29 mouse cellular contexts compared by ENCODE assay signal in genomic region chr6:148336290-148336955, GRCm38 (mm10).
DNase-seq lines count a peak whose midpoint lies in the region; ATAC-seq lines count a peak whose summit lies in the region.
"Had no signal": no experiment of that assay in that cellular context is flagged by ENCODE, and none has a peak within 500 bp of the region (broad histone marks: within the 10 kb centered on the region; RNA-seq: fewer than 3 reads in every experiment).

No protein-coding gene starts in this region.

- DNase-seq in heart, adult 11 months: peak; percentile 90
- DNase-seq in heart, embryonic 10.5 days (ENCODE audit: low spot score): no peak
- DNase-seq in A20 (ENCODE audit: low read depth, low spot score): peak; percentile 16
- DNase-seq in brain, adult 2 months (ENCODE audit: low read depth, low spot score): peak; percentile 44
- no peak for DNase-seq in left cerebral cortex, adult 9 months (ENCODE audit: low spot score in 2 of 2)
- DNase-seq: adrenal gland, adult 8-10 months; cerebellum, adult 18-20 months; gastrocnemius, adult 2 months; gastrocnemius, postnatal 36 days; heart, postnatal 4 days; kidney, adult 8-10 months; liver; lung, adult 2 months; lung, postnatal 4 days; midbrain, embryonic 14.5 days; right cerebral cortex, postnatal 4 days; thymus, postnatal 4 days had no signal

- no peaks in the 10 kb centered on the region for H3K27me3 ChIP-seq in heart, embryonic 10.5 days (ENCODE audit: insufficient read depth, poor library complexity, severe bottlenecking)
- H3K27me3 ChIP-seq: embryonic facial prominence, embryonic 15.5 days; forebrain, embryonic 15.5 days; hindbrain, embryonic 13.5 days; Patski had no signal

- no peaks in the 10 kb centered on the region for H3K9me3 ChIP-seq in heart, embryonic 10.5 days
- H3K9me3 ChIP-seq: embryonic facial prominence, embryonic 10.5 days; embryonic facial prominence, embryonic 15.5 days; forebrain, embryonic 15.5 days; G1E; hindbrain, embryonic 13.5 days had no signal

- peak; percentile 80 for ATAC-seq in granulocyte monocyte progenitor cell, adult 5-6 weeks (replicated peaks; ENCODE audit: poor library complexity, severe bottlenecking)
- no peak for ATAC-seq in CD4-positive, CD25-positive, alpha-beta regulatory T cell, adult 4 months
- no peak for ATAC-seq in activated CD4-positive, CD25-positive, alpha-beta regulatory T cell, adult 4 months
- ATAC-seq: forebrain, embryonic 15.5 days; intestine, embryonic 16.5 days; Patski had no signal

- no peaks in the 10 kb centered on the region for H3K4me1 ChIP-seq in heart, embryonic 10.5 days
- H3K4me1 ChIP-seq: embryonic facial prominence, embryonic 10.5 days; embryonic facial prominence, embryonic 15.5 days; hindbrain, embryonic 13.5 days had no signal

- H3K4me3 ChIP-seq in heart, embryonic 10.5 days: no peak overlapping the region
- H3K4me3 ChIP-seq: embryonic facial prominence, embryonic 10.5 days; embryonic facial prominence, embryonic 15.5 days; forebrain, embryonic 15.5 days; gastrocnemius, adult 2 months; hindbrain, embryonic 13.5 days had no signal

- H3K27ac ChIP-seq in heart, embryonic 10.5 days: no peak overlapping the region
- H3K27ac ChIP-seq: embryonic facial prominence, embryonic 10.5 days; embryonic facial prominence, embryonic 15.5 days; forebrain, embryonic 15.5 days; gastrocnemius, adult 2 months; hindbrain, embryonic 13.5 days; kidney, postnatal 0 days; liver, embryonic 14.5 days had no signal

- no peaks in the 10 kb centered on the region for H3K36me3 ChIP-seq in heart, embryonic 10.5 days
- H3K36me3 ChIP-seq: embryonic facial prominence, embryonic 10.5 days; embryonic facial prominence, embryonic 15.5 days; forebrain, embryonic 15.5 days; G1E; hindbrain, embryonic 13.5 days had no signal

Comparison
In these comparisons a context has a peak if more than half of its experiments do, and no peak if none do; other contexts are left out.
1. DNase-seq: peak in heart, adult 11 months (single experiment), A20 (single experiment) and brain, adult 2 months (single experiment); none in heart, embryonic 10.5 days (single experiment) and left cerebral cortex, adult 9 months (0 of 2).